Mouse (Mus musculus): ENCODE results near the gene Spata19.

DNA sequence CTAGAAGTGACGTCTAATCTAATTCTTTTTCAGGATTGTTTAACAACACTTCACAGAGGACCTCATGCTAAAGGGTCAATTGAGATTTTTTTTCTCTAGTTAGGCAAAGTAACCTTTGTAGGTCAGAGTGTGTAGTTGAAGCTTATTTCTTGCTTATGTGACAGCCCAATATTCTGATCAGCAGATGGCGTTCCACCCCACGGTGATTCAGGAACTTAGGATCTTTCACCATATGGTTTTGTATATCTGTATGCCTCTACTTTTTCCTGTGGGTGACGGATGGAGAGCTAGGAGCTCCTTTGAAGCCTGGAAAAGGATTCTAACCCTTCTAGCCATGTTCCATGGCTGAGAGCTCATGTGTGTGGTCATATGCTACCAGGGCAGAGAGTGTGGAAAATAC is 27.9 kb downstream of the Spata19 start:
- TF ChIP-seq CTCF (conservative IDR thresholded peaks at IDR 0.05; ENCODE audit: low read length) = no peak
- TF ChIP-seq POU5F1 (IDR thresholded peaks at IDR 0.05; ENCODE audit: borderline replicate concordance, low read length) = no peak
- TF ChIP-seq NANOG (IDR thresholded peaks at IDR 0.05; ENCODE audit: borderline replicate concordance, low read length) = no peak
